In genomic region chr12:80789276-80789675, GRCm38 (mm10) we compare ENCODE assay signal across 12 mouse cellular contexts. TPM values are rescaled to one million over a fixed set of nuclear protein-coding genes. Genes with fewer than 3 reads are reported as not detected.
A peak's percentile ranks its signal among the peaks of the same experiment; 100 is the strongest.
DNase-seq lines count a peak whose midpoint lies in the region; ATAC-seq and TF ChIP-seq lines count a peak whose summit lies in the region.
"Not testable (repeated sequence)": the region's sequence is repeated elsewhere in the genome, so short reads cannot be mapped to it uniquely, and the experiment has no call there.
"Had no signal": no experiment of that assay in that cellular context is flagged by ENCODE, and none has a peak within 500 bp of the region (broad histone marks: within the 10 kb centered on the region; RNA-seq: fewer than 3 reads in every experiment).

No protein-coding gene starts in this region.

- H3K4me2 ChIP-seq in heart, embryonic 14.5 days (ENCODE audit: low read length) = peak overlapping the region; percentile 66; the same call in 1 of the 2 replicates
- H3K4me2 ChIP-seq in liver, embryonic 12.5 days = peak overlapping the region; percentile 82
- peak overlapping the region; percentile 65 for H3K4me2 ChIP-seq in liver, embryonic 15.5 days
- peak overlapping the region; percentile 66 for H3K4me2 ChIP-seq in lung, embryonic 14.5 days
- H3K4me2 ChIP-seq in myocyte (ENCODE audit: low read depth) = not testable (repeated sequence)

- H3K9me3 ChIP-seq in ES-Bruce4 (replicated peaks; ENCODE audit: control insufficient read depth, insufficient read depth, low read length, poor library complexity, severe bottlenecking); erythroblast, embryonic 14.5 days (ENCODE audit: control insufficient read depth, low read length); heart, embryonic 14.5 days (ENCODE audit: control insufficient read depth, low read length); liver, embryonic 12.5 days (replicated peaks); liver, embryonic 15.5 days (replicated peaks); lung, embryonic 14.5 days (ENCODE audit: low read depth, low read length): not testable (repeated sequence)

- ATAC-seq in heart, embryonic 14.5 days (ENCODE audit: insufficient number of reproducible peaks, insufficient read depth, low FRiP score, low read depth); liver, embryonic 12.5 days; liver, embryonic 15.5 days (ENCODE audit: insufficient read depth); lung, embryonic 14.5 days (ENCODE audit: insufficient read depth): not testable (repeated sequence)

- not testable (repeated sequence) for TF ChIP-seq CTCF in ES-Bruce4 (IDR thresholded peaks at IDR 0.05; ENCODE audit: low read depth, low read length); lung, embryonic 14.5 days (IDR thresholded peaks at IDR 0.05; ENCODE audit: low read depth)

- H3K36me3 ChIP-seq in ES-Bruce4 (ENCODE audit: control insufficient read depth, insufficient read depth, low read length, poor library complexity, severe bottlenecking) = peaks cover 12% of the 10 kb centered on the region
- H3K36me3 ChIP-seq in erythroblast, embryonic 14.5 days (ENCODE audit: control insufficient read depth) = peaks cover 19% of the 10 kb centered on the region
- not testable (repeated sequence) for H3K36me3 ChIP-seq in heart, embryonic 14.5 days (ENCODE audit: control insufficient read depth, insufficient read depth, low read length); liver, embryonic 15.5 days (replicated peaks); lung, embryonic 14.5 days (ENCODE audit: insufficient read depth); myocyte (ENCODE audit: control insufficient read depth, insufficient read depth)
- H3K36me3 ChIP-seq in liver, embryonic 12.5 days = peaks cover 17% of the 10 kb centered on the region

- H3K79me2 ChIP-seq in myocyte (ENCODE audit: control insufficient read depth, insufficient read depth) = peaks cover 35% of the 10 kb centered on the region

- not testable (repeated sequence) for H3K4me1 ChIP-seq in ES-Bruce4 (ENCODE audit: control insufficient read depth, insufficient read depth, low read length); lung, embryonic 14.5 days (ENCODE audit: insufficient read depth)
- peaks cover 76% of the 10 kb centered on the region for H3K4me1 ChIP-seq in erythroblast, embryonic 14.5 days (ENCODE audit: control insufficient read depth)
- peaks cover 9 to 31% of the 10 kb centered on the region in 2 experiments for H3K4me1 ChIP-seq in heart, embryonic 14.5 days (ENCODE audit: control insufficient read depth in 2 of 2, insufficient read depth in 2 of 2, low read length in 2 of 2)
- H3K4me1 ChIP-seq in liver, embryonic 12.5 days = peaks cover 81% of the 10 kb centered on the region
- H3K4me1 ChIP-seq in liver, embryonic 15.5 days (replicated peaks) = peaks cover 78% of the 10 kb centered on the region

- H3K4me3 ChIP-seq in ES-Bruce4 (ENCODE audit: low read depth, low read length); heart, embryonic 14.5 days (ENCODE audit: control insufficient read depth in 1 of 2, insufficient read depth in 1 of 2, low read depth in 1 of 2, low read length in 2 of 2); liver, embryonic 12.5 days; liver, embryonic 15.5 days (replicated peaks); lung, embryonic 14.5 days (ENCODE audit: low read depth, low read length): not testable (repeated sequence)
- peak overlapping the region; percentile 100 for H3K4me3 ChIP-seq in erythroblast, embryonic 14.5 days (replicated peaks)
- peak overlapping the region; percentile 89 for H3K4me3 ChIP-seq in myocyte

- H3ac ChIP-seq in myocyte (ENCODE audit: control insufficient read depth, insufficient read length) = not testable (repeated sequence)

- TF ChIP-seq POLR2A in ES-Bruce4 (IDR thresholded peaks at IDR 0.05; ENCODE audit: insufficient read depth, low read length); myocyte (IDR thresholded peaks at IDR 0.05; ENCODE audit: insufficient read length, low read depth): not testable (repeated sequence)

- peak; percentile 78 for DNase-seq in heart, adult 11 months
- not testable (repeated sequence) for DNase-seq in lung, embryonic 14.5 days

- 86% methylated on average over 4 of the region's 4 CpGs for WGBS in heart, embryonic 14.5 days
- 70% methylated on average over 4 of the region's 4 CpGs for WGBS in liver, embryonic 12.5 days (ENCODE audit: insufficient replicate concordance)
- 68% methylated on average over 4 of the region's 4 CpGs for WGBS in liver, embryonic 15.5 days (ENCODE audit: insufficient replicate concordance)
- WGBS in lung, embryonic 14.5 days = 74% methylated on average over 4 of the region's 4 CpGs

- not testable (repeated sequence) for TF ChIP-seq EP300 in ES-Bruce4 (IDR thresholded peaks at IDR 0.05; ENCODE audit: insufficient read depth, low read depth, low read length)

- H3K27ac ChIP-seq in ES-Bruce4 (ENCODE audit: insufficient read depth, low read length); heart, embryonic 14.5 days (replicated peaks in 1 of 2; ENCODE audit: control insufficient read depth in 1 of 2, insufficient read depth in 1 of 2, low read depth in 2 of 2, low read length in 2 of 2); lung, embryonic 14.5 days (ENCODE audit: low read depth): not testable (repeated sequence)
- peak overlapping the region; percentile 96 for H3K27ac ChIP-seq in liver, embryonic 12.5 days
- peak overlapping the region; percentile 98 for H3K27ac ChIP-seq in liver, embryonic 15.5 days (replicated peaks)

- not testable (repeated sequence) for H3K27me3 ChIP-seq in ES-Bruce4 (ENCODE audit: control insufficient read depth, insufficient read depth, low read length, poor library complexity, severe bottlenecking); erythroblast, embryonic 14.5 days (ENCODE audit: control insufficient read depth); heart, embryonic 14.5 days (ENCODE audit: control insufficient read depth, insufficient read depth, low read length); liver, embryonic 12.5 days (replicated peaks); liver, embryonic 15.5 days; lung, embryonic 14.5 days (ENCODE audit: insufficient read depth, low read length); myocyte (ENCODE audit: control insufficient read depth, insufficient read depth, insufficient read length)

- H3K9ac ChIP-seq in ES-Bruce4 (ENCODE audit: low read depth, poor library complexity, severe bottlenecking) = peak overlapping the region; percentile 79; the same call in 1 of the 2 replicates
- not testable (repeated sequence) for H3K9ac ChIP-seq in heart, embryonic 14.5 days (ENCODE audit: low read length); liver, embryonic 12.5 days; liver, embryonic 15.5 days; lung, embryonic 14.5 days

RNA-seq across cellular contexts. Expression of gene Susd6, which starts 1.0 kb away (rescaled TPM):
- polyA plus RNA-seq in ES-Bruce4 (2011; ENCODE audit: insufficient read depth, insufficient read length, low read depth, missing spikeins) = 56.0 and 57.0 TPM in 2 replicates
- polyA plus RNA-seq in erythroblast, embryonic 14.5 days (2012) = 1.1 and 1.2 TPM in 2 replicates
- polyA plus RNA-seq in heart, embryonic 14.5 days (2014; fragmentation: Nextera tagmentation; extraction: Ambion mirVana) = 22.3 and 22.5 TPM in 2 replicates
- polyA plus RNA-seq in liver, embryonic 12.5 days (2016; fragmentation: Nextera tagmentation; extraction: Ambion mirVana) = 15.0 and 15.9 TPM in 2 replicates
- polyA plus RNA-seq in liver, embryonic 15.5 days (2015; fragmentation: Nextera tagmentation; extraction: Ambion mirVana) = 13.7 and 15.8 TPM in 2 replicates
- 20.5 and 21.2 TPM in 2 replicates for polyA plus RNA-seq in lung, embryonic 14.5 days (2014; fragmentation: Nextera tagmentation; extraction: Ambion mirVana)
- 64.0 TPM for polyA plus RNA-seq in myocyte (2012; fragmentation: generic; extraction: Trizol)

RNA-seq across cellular contexts. Expression of gene Ccdc177, which starts 28.8 kb away (rescaled TPM):
- polyA plus RNA-seq in ES-Bruce4 (2011; ENCODE audit: insufficient read depth, insufficient read length, low read depth, missing spikeins) = not detected in 2 replicates
- polyA plus RNA-seq in erythroblast, embryonic 14.5 days (2012) = not detected in 2 replicates
- polyA plus RNA-seq in heart, embryonic 14.5 days (2014; fragmentation: Nextera tagmentation; extraction: Ambion mirVana) = not detected in 2 replicates
- polyA plus RNA-seq in liver, embryonic 12.5 days (2016; fragmentation: Nextera tagmentation; extraction: Ambion mirVana) = not detected in 2 replicates
- not detected in 2 replicates for polyA plus RNA-seq in liver, embryonic 15.5 days (2015; fragmentation: Nextera tagmentation; extraction: Ambion mirVana)
- polyA plus RNA-seq in lung, embryonic 14.5 days (2014; fragmentation: Nextera tagmentation; extraction: Ambion mirVana) = 0.04 and 0.11 TPM in 2 replicates
- polyA plus RNA-seq in myocyte (2012; fragmentation: generic; extraction: Trizol) = not detected
- polyA plus RNA-seq: adrenal gland, adult 2 months; G1E; heart, adult 2 months; heart, embryonic 16.5 days had no signal
